Mouse (Mus musculus) layer of hippocampus, adult 9-10 months (tissue): Measurements from ENCODE around the gene Lpcat1.

Experiments
- DNase-seq: peaks from one replicate; pipeline ENCODE4 v3.0.0; 2022; ENCODE audit warnings: low spot score

Gene Lpcat1

GRCm38 (mm10) chr13:73467034-73467420 lies at the start of gene Lpcat1:
TSS of gene Lpcat1 (plus strand) at chr13:73467197.
- peak; percentile 62 for DNase-seq

GRCm38 (mm10) chr13:73417478-73418220 lies 49.3 kb upstream of the Lpcat1 start:
- DNase-seq, result no peak

GRCm38 (mm10) chr13:73418297-73418696 lies 48.7 kb upstream of the Lpcat1 start:
- DNase-seq, result no peak

GRCm38 (mm10) chr13:73419244-73419643 lies 47.8 kb upstream of the Lpcat1 start:
- no peak for DNase-seq

- no peak for DNase-seq
These were observed 44.0 kb upstream of the Lpcat1 start for GRCm38 (mm10) chr13:73423043-73423442.

- DNase-seq, result no peak
These were observed 42.0 kb upstream of the Lpcat1 start for GRCm38 (mm10) chr13:73425035-73425434.

GRCm38 (mm10) chr13:73425839-73426490 lies 41.0 kb upstream of the Lpcat1 start:
- DNase-seq, result peak; percentile 50

- no peak for DNase-seq
These were observed 40.4 kb upstream of the Lpcat1 start for GRCm38 (mm10) chr13:73426587-73426986.

- DNase-seq, result no peak
These were observed 37.2 kb upstream of the Lpcat1 start for GRCm38 (mm10) chr13:73429605-73430321.

GRCm38 (mm10) chr13:73432466-73433149 lies 34.4 kb upstream of the Lpcat1 start:
- DNase-seq, result no peak

GRCm38 (mm10) chr13:73433681-73434535 lies 33.1 kb upstream of the Lpcat1 start:
- DNase-seq, result no peak

- no peak for DNase-seq
These were observed 32.3 kb upstream of the Lpcat1 start for GRCm38 (mm10) chr13:73434687-73435086.

- no peak for DNase-seq
These were observed 31.3 kb upstream of the Lpcat1 start for GRCm38 (mm10) chr13:73435662-73436061.

- DNase-seq, result no peak
These were observed 27.9 kb upstream of the Lpcat1 start for GRCm38 (mm10) chr13:73439057-73439456.

GRCm38 (mm10) chr13:73441032-73441431 lies 26.0 kb upstream of the Lpcat1 start:
- DNase-seq, result no peak

GRCm38 (mm10) chr13:73441686-73442085 lies 25.3 kb upstream of the Lpcat1 start:
- DNase-seq, result no peak

- DNase-seq, result no peak
These were observed 24.6 kb upstream of the Lpcat1 start for GRCm38 (mm10) chr13:73442431-73442830.

- no peak for DNase-seq
These were observed 23.7 kb upstream of the Lpcat1 start for GRCm38 (mm10) chr13:73443093-73443821.

- no peak for DNase-seq
These were observed 21.9 kb upstream of the Lpcat1 start for GRCm38 (mm10) chr13:73445087-73445486.

- DNase-seq, result no peak
These were observed 20.9 kb upstream of the Lpcat1 start for GRCm38 (mm10) chr13:73446076-73446475.

GRCm38 (mm10) chr13:73446494-73446893 lies 20.5 kb upstream of the Lpcat1 start:
- DNase-seq, result no peak
